Mouse (Mus musculus) forebrain, embryonic 11.5 days (tissue): Measurements from ENCODE around the gene Rpp38. TPM values are rescaled to one million over a fixed set of nuclear protein-coding genes. Genes with fewer than 3 reads are reported as not detected.

ENCODE experiments used
- ATAC-seq: fragments of 200-750 bp; cut with Nextera tagmentation; replicated peaks from 2 replicates; pipeline ENCODE4 v1.8.0; 2017; ENCODE audit warnings: moderate TSS enrichment; ENCODE audit not compliant: low FRiP score
- DNase-seq: peaks from one replicate; pipeline ENCODE4 v3.0.0-alpha.2; 2017; ENCODE audit warnings: low spot score
- H3K27ac ChIP-seq: fragments of 300-500 bp; sonication (generic); 2 replicates; pipeline ENCODE4 v1.5.1; 2014; ENCODE audit warnings: low read depth, low read length
- H3K27me3 ChIP-seq: fragments of 300-500 bp; sonication (generic); 2 replicates; pipeline ENCODE4 v1.6.1; 2014; ENCODE audit warnings: mild to moderate bottlenecking, low read length, mixed read lengths; ENCODE audit not compliant: control insufficient read depth, insufficient read depth
- H3K36me3 ChIP-seq: fragments of 300-500 bp; sonication (generic); 2 replicates; pipeline ENCODE4 v1.6.1; 2014; ENCODE audit warnings: mild to moderate bottlenecking, low read length, moderate library complexity, mixed read lengths; ENCODE audit not compliant: control insufficient read depth, insufficient read depth
- H3K4me1 ChIP-seq: fragments of 300-500 bp; sonication (generic); replicated peaks from 2 replicates; pipeline ENCODE4 v1.6.1; 2014; ENCODE audit warnings: low read length, mixed read lengths; ENCODE audit not compliant: control insufficient read depth, insufficient read depth
- H3K4me2 ChIP-seq: fragments of 300-500 bp; sonication (generic); 2 replicates; pipeline ENCODE4 v1.6.1; 2014; ENCODE audit warnings: low read depth, mild to moderate bottlenecking, low read length, moderate library complexity, mixed read lengths; ENCODE audit not compliant: severe bottlenecking
- H3K4me3 ChIP-seq: fragments of 300-500 bp; sonication (generic); 2 replicates; pipeline ENCODE4 v1.5.1; 2014; ENCODE audit warnings: low read depth, low read length
- H3K9ac ChIP-seq: fragments of 300-500 bp; sonication (generic); 2 replicates; pipeline ENCODE4 v1.6.1; 2014; ENCODE audit warnings: low read length
- H3K9me3 ChIP-seq: fragments of 300-500 bp; sonication (generic); 2 replicates; pipeline ENCODE4 v1.6.1; 2016; ENCODE audit warnings: low read length, mixed read lengths; ENCODE audit not compliant: control insufficient read depth
- WGBS: fragments of 180-500 bp; shearing (Covaris S2); extraction: QIAGEN DNeasy Blood & Tissue Kit; methylation state at CpG from one replicate; pipeline ENCODE4 v1.1.7; 2014; 5-methylcytosine and 5-hydroxymethylcytosine counted together
- polyA plus RNA-seq: library from polyadenylated mRNA; unstranded; fragments of >200 nt; fragmentation: Nextera tagmentation; extraction: Ambion mirVana; gene quantifications from 2 replicates; pipeline ENCODE4 v1.2.1, GENCODE M21; 2014

Rpp38 gene
- polyA plus RNA-seq, 1 experiment from 2014 or later: 26.2 TPM

GRCm38 (mm10) chr2:3283602-3284472 lies 48.6 kb downstream of the Rpp38 start, which contains the start of gene Nmt2:
Gene Nmt2, plus strand, starts transcription at chr2:3284212.
- H3K9ac ChIP-seq: peak within 1 kb of the TSS; percentile 80

DNA sequence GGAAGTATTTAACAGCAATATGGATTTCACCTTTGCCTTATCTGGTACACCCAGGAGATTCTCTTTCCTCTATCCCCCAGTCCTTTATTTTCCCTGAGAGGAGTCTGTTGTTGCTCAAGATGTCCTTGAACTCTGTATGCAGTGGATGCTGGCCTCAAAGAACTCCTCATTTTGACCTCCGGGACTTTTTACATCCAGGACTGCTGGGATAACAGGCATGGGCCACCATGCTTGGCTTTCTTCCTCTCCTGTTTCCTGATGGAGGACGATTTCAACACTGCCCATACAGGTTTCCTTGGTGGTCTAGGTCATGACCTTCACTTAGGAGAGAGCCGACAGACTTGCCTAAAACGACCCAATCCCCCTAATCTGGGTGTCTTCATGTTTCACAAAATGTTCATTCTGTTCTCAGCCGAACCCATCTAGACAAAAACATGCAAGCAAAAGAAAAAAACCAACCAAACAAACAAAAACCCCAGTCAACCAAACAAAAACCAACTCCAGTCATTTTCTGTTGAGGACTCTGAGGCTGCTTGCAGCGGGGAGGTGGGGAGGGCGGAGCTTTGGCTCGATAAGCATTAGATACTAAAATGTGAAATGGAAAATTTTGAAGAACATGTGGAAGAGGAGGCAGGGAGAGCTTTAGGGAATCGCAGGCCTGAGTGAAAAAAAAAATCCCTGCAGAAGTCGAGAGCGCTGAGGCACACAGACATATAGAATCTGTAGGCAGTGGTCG lies 49.4 kb downstream of the Rpp38 start:
- WGBS: 12% methylated on average over 12 of the region's 12 CpGs
- peak overlapping the region; percentile 78 for H3K4me3 ChIP-seq
- peaks cover 4% of the 10 kb centered on the region; the same call in 1 of the 2 replicates for H3K4me1 ChIP-seq
- H3K9ac ChIP-seq: peak overlapping the region; percentile 62
- no peaks in the 10 kb centered on the region for H3K9me3 ChIP-seq
- H3K4me2 ChIP-seq: peak overlapping the region; percentile 48
- H3K27me3 ChIP-seq: no peaks in the 10 kb centered on the region
- ATAC-seq (peak; percentile 0; the same call in 1 of the 2 replicates), DNase-seq (no peak)
- H3K36me3 ChIP-seq: no peaks in the 10 kb centered on the region
- peak overlapping the region; percentile 74 for H3K27ac ChIP-seq

More at GRCm38 (mm10) chr2:3283602-3284472, 48.6 kb downstream of the Rpp38 start, which contains the start of gene Nmt2:
- peak within 1 kb of the TSS; percentile 78 for H3K4me3 ChIP-seq
- H3K4me1 ChIP-seq: peaks cover 4% of the 10 kb centered on the region; the same call in 1 of the 2 replicates
- no peaks in the 10 kb centered on the region for H3K9me3 ChIP-seq
- no peaks in the 10 kb centered on the region for H3K27me3 ChIP-seq
- peak within 1 kb of the TSS; percentile 74 for H3K27ac ChIP-seq
- peak within 1 kb of the TSS; percentile 85 for H3K4me2 ChIP-seq
- under 1% methylated on average over 76 of the region's 88 CpGs for WGBS
- DNase-seq: peak; percentile 100
- H3K36me3 ChIP-seq: no peaks in the 10 kb centered on the region
- peak; percentile 95 for ATAC-seq

DNA sequence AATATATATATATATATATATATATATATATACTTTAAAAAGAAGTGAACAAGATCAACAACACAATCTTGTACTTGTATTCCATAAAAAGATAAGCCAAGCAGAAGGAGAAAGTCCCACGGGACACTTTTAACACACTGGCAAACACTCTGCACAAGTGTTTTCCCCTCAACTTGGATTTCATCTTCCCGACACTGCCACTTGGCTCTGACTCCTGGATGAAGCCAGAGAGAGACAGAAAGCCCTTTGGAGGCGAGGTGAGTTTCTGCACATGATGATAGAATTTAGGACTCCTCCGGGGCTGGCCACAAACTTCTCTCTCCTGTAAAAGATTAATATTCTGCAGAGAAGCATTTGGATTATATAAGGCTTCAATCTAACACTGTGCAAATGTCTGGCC lies 51.1 kb downstream of the Rpp38 start:
- H3K9me3 ChIP-seq: no peaks in the 10 kb centered on the region
- 88% methylated on average over 4 of the region's 4 CpGs for WGBS
- no peaks in the 10 kb centered on the region for H3K36me3 ChIP-seq
- peaks cover 4% of the 10 kb centered on the region; the same call in 1 of the 2 replicates for H3K4me1 ChIP-seq
- H3K4me3 ChIP-seq: no peak overlapping the region
- no peak for ATAC-seq
- no peak overlapping the region for H3K27ac ChIP-seq
- no peak overlapping the region for H3K4me2 ChIP-seq
- H3K27me3 ChIP-seq: no peaks in the 10 kb centered on the region
- no peak for DNase-seq
- no peak overlapping the region for H3K9ac ChIP-seq

Other genes with a start within 250 kb of the Rpp38 start
- gene Fam171a1, start 218.4 kb downstream of the Rpp38 start, polyA plus RNA-seq: 34.7 and 35.9 TPM in 2 replicates
- 65.3 TPM in 2 replicates for gene Nmt2, start 48.4 kb downstream of the Rpp38 start, polyA plus RNA-seq
- 0.40 TPM in 1 of 2 replicates, not detected in the other for gene Acbd7, start 3.5 kb upstream of the Rpp38 start, polyA plus RNA-seq
- not detected in 2 replicates for gene Olah, start 64.6 kb upstream of the Rpp38 start, polyA plus RNA-seq
- gene Meig1, start 90.0 kb upstream of the Rpp38 start, polyA plus RNA-seq: 0.53 TPM in 1 of 2 replicates, not detected in the other
- gene Dclre1c, start 91.5 kb upstream of the Rpp38 start, polyA plus RNA-seq: 7.5 and 7.7 TPM in 2 replicates
- 49.3 and 51.0 TPM in 2 replicates for gene Suv39h2, start 142.4 kb upstream of the Rpp38 start, polyA plus RNA-seq
- gene Gm45902, start 180.1 kb upstream of the Rpp38 start, polyA plus RNA-seq: 9.3 and 10.1 TPM in 2 replicates
- 122 and 126 TPM in 2 replicates for gene Hspa14, start 180.2 kb upstream of the Rpp38 start, polyA plus RNA-seq
- gene Cdnf, start 180.4 kb upstream of the Rpp38 start, polyA plus RNA-seq: 0.44 TPM in 1 of 2 replicates, not detected in the other
- 53.0 and 56.7 TPM in 2 replicates for gene Fam107b, start 237.8 kb upstream of the Rpp38 start, polyA plus RNA-seq